Mouse (Mus musculus) intestine, postnatal 0 days (tissue): ENCODE measurements around the gene Adssl1. TPM values are rescaled to one million over a fixed set of nuclear protein-coding genes. Genes with fewer than 3 reads are reported as not detected.

Experiments used
- ATAC-seq: fragments of 200-750 bp; cut with Nextera tagmentation; 2 replicates; pipeline ENCODE4 v1.8.0; 2017; ENCODE audit warnings: mild to moderate bottlenecking, moderate TSS enrichment, moderate library complexity
- H3K27ac ChIP-seq: fragments of 300-500 bp; sonication (generic); 2 replicates; pipeline ENCODE4 v1.5.1; 2014; ENCODE audit warnings: mild to moderate bottlenecking, low read depth, low read length, moderate library complexity
- H3K27me3 ChIP-seq: fragments of 300-500 bp; sonication (generic); replicated peaks from 2 replicates; pipeline ENCODE4 v1.6.1; 2014; ENCODE audit warnings: low read length, mixed read lengths; ENCODE audit not compliant: control insufficient read depth, insufficient read depth
- H3K36me3 ChIP-seq: fragments of 300-500 bp; sonication (generic); 2 replicates; pipeline ENCODE4 v1.6.1; 2014; ENCODE audit warnings: mild to moderate bottlenecking, moderate library complexity; ENCODE audit not compliant: control insufficient read depth, insufficient read depth
- H3K4me1 ChIP-seq: fragments of 300-500 bp; sonication (generic); replicated peaks from 2 replicates; pipeline ENCODE4 v1.6.1; 2014; ENCODE audit warnings: antibody characterized with exemption, low read length, mixed read lengths; ENCODE audit not compliant: control insufficient read depth, insufficient read depth
- H3K4me2 ChIP-seq: fragments of 300-500 bp; sonication (generic); replicated peaks from 2 replicates; pipeline ENCODE4 v1.6.1; 2014; ENCODE audit warnings: low read depth, mild to moderate bottlenecking, moderate library complexity
- H3K4me3 ChIP-seq: fragments of 300-500 bp; sonication (generic); 2 replicates; pipeline ENCODE4 v1.5.1; 2014; ENCODE audit warnings: low read depth, low read length
- H3K9ac ChIP-seq: fragments of 300-500 bp; sonication (generic); 2 replicates; pipeline ENCODE4 v1.6.1; 2014; ENCODE audit warnings: mild to moderate bottlenecking, low read depth, low read length
- H3K9me3 ChIP-seq: fragments of 300-500 bp; sonication (generic); 2 replicates; pipeline ENCODE4 v1.6.1; 2016; ENCODE audit warnings: mixed run types; ENCODE audit not compliant: control insufficient read depth
- CTCF ChIP-seq: sonication (generic); IDR thresholded peaks from 2 replicates; pipeline ENCODE4 v1.5.1; 2016; ENCODE audit warnings: low read depth, mild to moderate bottlenecking, control low read depth, antibody characterized with exemption, moderate library complexity
- WGBS: fragments of 180-500 bp; shearing (Covaris S2); extraction: QIAGEN DNeasy Blood & Tissue Kit; methylation state at CpG from one replicate; pipeline ENCODE4 v1.1.7; 2014; 5-methylcytosine and 5-hydroxymethylcytosine counted together
- polyA plus RNA-seq: library from polyadenylated mRNA; unstranded; fragments of >200 nt; fragmentation: Nextera tagmentation; extraction: Ambion mirVana; gene quantifications from 2 replicates; pipeline ENCODE4 v1.2.1, GENCODE M21; 2015

Adssl1 gene
- polyA plus RNA-seq, 1 experiment from 2014 or later, result 0.57 TPM

GRCm38 (mm10) chr12:112578296-112579090 lies 41.4 kb upstream of the Adssl1 start:
- Histone ChIP-seq H3K4me3 (no peak overlapping the region), H3K36me3 (no peaks in the 10 kb centered on the region), H3K9ac (no peak overlapping the region), H3K4me1 (peaks cover 9% of the 10 kb centered on the region), H3K4me2 (no peak overlapping the region), H3K27ac (no peak overlapping the region), H3K27me3 (no peaks in the 10 kb centered on the region), H3K9me3 (no peaks in the 10 kb centered on the region)
- 65% methylated on average over 6 of the region's 6 CpGs for WGBS
- no peak for TF ChIP-seq CTCF
- ATAC-seq, result no peak

DNA sequence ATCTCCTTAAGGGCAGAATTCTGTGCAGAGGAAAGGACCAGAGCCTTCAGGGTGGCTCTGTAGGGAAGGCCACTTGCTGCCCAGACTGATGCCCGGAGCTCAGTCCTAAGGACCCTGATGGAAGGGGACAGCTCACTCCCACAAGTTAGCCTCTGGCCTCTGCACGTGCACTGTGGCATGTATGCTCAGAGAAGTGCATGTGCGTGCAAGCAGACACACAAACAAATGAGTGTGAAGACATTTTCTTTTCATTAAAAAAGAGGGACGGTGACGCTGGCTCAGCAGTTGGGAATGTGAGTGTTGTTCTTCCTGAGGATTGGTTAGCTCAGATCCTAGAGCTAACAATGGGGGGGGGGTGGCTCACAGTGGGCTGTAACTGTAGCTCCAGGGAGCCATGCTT lies 40.4 kb upstream of the Adssl1 start:
- Histone ChIP-seq H3K27ac (no peak overlapping the region), H3K4me2 (no peak overlapping the region), H3K4me1 (peaks cover 9% of the 10 kb centered on the region), H3K9ac (no peak overlapping the region), H3K27me3 (no peaks in the 10 kb centered on the region), H3K36me3 (no peaks in the 10 kb centered on the region), H3K9me3 (no peaks in the 10 kb centered on the region), H3K4me3 (no peak overlapping the region)
- no peak for ATAC-seq
- TF ChIP-seq CTCF, result no peak
- WGBS, result 68% methylated on average over 5 of the region's 5 CpGs

- Histone ChIP-seq H3K4me1 (peaks cover 9% of the 10 kb centered on the region), H3K27me3 (no peaks in the 10 kb centered on the region), H3K4me3 (no peak overlapping the region), H3K9ac (no peak overlapping the region), H3K36me3 (no peaks in the 10 kb centered on the region), H3K4me2 (no peak overlapping the region), H3K9me3 (no peaks in the 10 kb centered on the region), H3K27ac (no peak overlapping the region)
- ATAC-seq, result no peak
- WGBS, result 60% methylated on average over 8 of the region's 8 CpGs
- no peak for TF ChIP-seq CTCF
Measured at GRCm38 (mm10) chr12:112579926-112580325, 39.9 kb upstream of the Adssl1 start.

GRCm38 (mm10) chr12:112581113-112581512 lies 38.7 kb upstream of the Adssl1 start:
- Histone ChIP-seq H3K4me2 (no peak overlapping the region), H3K9ac (no peak overlapping the region), H3K4me3 (no peak overlapping the region), H3K9me3 (no peaks in the 10 kb centered on the region), H3K27ac (no peak overlapping the region), H3K27me3 (no peaks in the 10 kb centered on the region), H3K36me3 (no peaks in the 10 kb centered on the region), H3K4me1 (peaks cover 11% of the 10 kb centered on the region)
- ATAC-seq, result no peak
- TF ChIP-seq CTCF, result no peak
- WGBS, result 72% methylated on average over 3 of the region's 3 CpGs

- no peak overlapping the region for H3K27ac ChIP-seq
- no peaks in the 10 kb centered on the region for H3K9me3 ChIP-seq
- H3K4me3 ChIP-seq, result no peak overlapping the region
- ATAC-seq, result peak; percentile 71
- TF ChIP-seq CTCF, result no peak
- H3K36me3 ChIP-seq, result no peaks in the 10 kb centered on the region
- H3K9ac ChIP-seq, result no peak overlapping the region
- no peak overlapping the region for H3K4me2 ChIP-seq
- H3K4me1 ChIP-seq, result peaks cover 18% of the 10 kb centered on the region
- 35% methylated on average over 7 of the region's 7 CpGs for WGBS
- H3K27me3 ChIP-seq, result peaks cover 8% of the 10 kb centered on the region; the same call in 1 of the 2 replicates
Measured at GRCm38 (mm10) chr12:112584954-112585353, 34.9 kb upstream of the Adssl1 start.

- Histone ChIP-seq H3K27me3 (peaks cover 8% of the 10 kb centered on the region; the same call in 1 of the 2 replicates), H3K4me3 (no peak overlapping the region), H3K27ac (no peak overlapping the region), H3K4me2 (no peak overlapping the region), H3K9me3 (no peaks in the 10 kb centered on the region), H3K36me3 (no peaks in the 10 kb centered on the region), H3K9ac (no peak overlapping the region), H3K4me1 (peaks cover 18% of the 10 kb centered on the region)
- 70% methylated on average over 7 of the region's 7 CpGs for WGBS
- TF ChIP-seq CTCF, result peak; percentile 60
- ATAC-seq, result peak; percentile 46; the same call in 1 of the 2 replicates
Measured at GRCm38 (mm10) chr12:112585924-112586538, 33.8 kb upstream of the Adssl1 start.
